Mouse (Mus musculus): Measurements from ENCODE around the gene Mnx1. TPM values are rescaled to one million over a fixed set of nuclear protein-coding genes. Genes with fewer than 3 reads are reported as not detected.
"Not testable (repeated sequence)": the region's sequence is repeated elsewhere in the genome, so short reads cannot be mapped to it uniquely, and the experiment has no call there.

Mnx1 gene
- polyA plus RNA-seq, 1 experiment = 3.6 TPM

DNA sequence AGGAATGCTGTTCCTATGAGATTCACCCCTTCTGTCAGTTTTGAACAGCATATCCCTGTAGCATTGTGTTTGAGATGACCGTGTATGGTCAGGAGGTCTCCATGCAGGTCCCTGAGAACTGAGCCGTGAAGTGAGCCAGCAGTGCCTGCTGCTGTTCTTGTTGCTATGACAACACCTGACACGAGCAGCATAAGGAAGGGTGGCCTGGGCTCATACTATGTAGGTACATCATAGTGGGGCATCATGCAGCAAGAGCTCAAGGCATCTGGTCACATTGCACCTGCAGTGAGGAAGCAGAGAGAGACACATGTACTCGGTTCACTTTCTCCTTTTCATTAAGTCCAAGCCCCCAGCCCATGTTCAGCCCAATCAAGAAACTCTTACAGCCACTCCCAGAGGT is 25.9 kb downstream of the Mnx1 start:
- TF ChIP-seq POLR2A (IDR thresholded peaks at IDR 0.05; ENCODE audit: low read depth, low read length) (no peak), CTCF (IDR thresholded peaks at IDR 0.05; ENCODE audit: extremely low read depth, insufficient read length, insufficient replicate concordance, low read depth, low read length) (no peak)
- H3K4me3 ChIP-seq (ENCODE audit: low read depth, low read length) = no peak overlapping the region
- H3K27me3 ChIP-seq (ENCODE audit: control insufficient read depth, insufficient read depth, low read length) = no peaks in the 10 kb centered on the region
- peaks cover 36% of the 10 kb centered on the region for H3K36me3 ChIP-seq (ENCODE audit: control insufficient read depth, insufficient read depth, low read length)
- 77% methylated on average over 4 of the region's 4 CpGs for WGBS
- no peaks in the 10 kb centered on the region for H3K4me1 ChIP-seq (ENCODE audit: control insufficient read depth, insufficient read depth, insufficient read length, low read length)
- H3K27ac ChIP-seq (ENCODE audit: insufficient read depth, low read depth, low read length) = no peak overlapping the region

DNA sequence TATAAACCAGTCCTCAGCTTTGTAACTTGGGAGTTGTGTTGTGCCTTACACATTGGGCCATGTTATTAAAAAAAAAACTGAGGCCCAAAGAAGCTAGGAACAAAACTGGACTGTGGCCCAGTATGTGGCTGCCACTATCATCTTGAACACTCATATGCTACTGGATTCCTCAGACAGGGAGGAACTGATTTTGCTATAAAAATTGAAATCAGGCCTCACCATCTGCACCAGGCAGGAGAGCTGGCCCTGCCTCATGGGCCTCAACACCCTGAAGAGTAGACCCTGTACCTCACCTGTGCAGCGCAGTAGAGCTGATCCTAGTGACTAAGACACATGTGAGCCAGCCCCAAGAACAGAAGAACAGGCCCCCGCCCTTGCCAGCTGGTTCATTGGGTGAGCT is 33.0 kb downstream of the Mnx1 start:
- peaks cover 75% of the 10 kb centered on the region for H3K36me3 ChIP-seq (ENCODE audit: control insufficient read depth, insufficient read depth, low read length)
- no peaks in the 10 kb centered on the region for H3K27me3 ChIP-seq (ENCODE audit: control insufficient read depth, insufficient read depth, low read length)
- no peak overlapping the region for H3K4me3 ChIP-seq (ENCODE audit: low read depth, low read length)
- 94% methylated on average over 2 of the region's 2 CpGs for WGBS
- no peak for TF ChIP-seq CTCF (IDR thresholded peaks at IDR 0.05; ENCODE audit: extremely low read depth, insufficient read length, insufficient replicate concordance, low read depth, low read length)
- no peak for TF ChIP-seq POLR2A (IDR thresholded peaks at IDR 0.05; ENCODE audit: low read depth, low read length)
- H3K27ac ChIP-seq (ENCODE audit: insufficient read depth, low read depth, low read length) = no peak overlapping the region
- no peaks in the 10 kb centered on the region for H3K4me1 ChIP-seq (ENCODE audit: control insufficient read depth, insufficient read depth, insufficient read length, low read length)

GRCm38 (mm10) chr5:29436728-29437127 is 41.5 kb downstream of the Mnx1 start:
- 71% methylated on average over 6 of the region's 6 CpGs for WGBS
- not testable (repeated sequence) for H3K4me1 ChIP-seq (ENCODE audit: control insufficient read depth, insufficient read depth, insufficient read length, low read length); H3K27ac ChIP-seq (ENCODE audit: insufficient read depth, low read depth, low read length); H3K4me3 ChIP-seq (ENCODE audit: low read depth, low read length); H3K27me3 ChIP-seq (ENCODE audit: control insufficient read depth, insufficient read depth, low read length)
- peaks cover 34% of the 10 kb centered on the region for H3K36me3 ChIP-seq (ENCODE audit: control insufficient read depth, insufficient read depth, low read length)

- Histone ChIP-seq H3K27ac (ENCODE audit: insufficient read depth, low read depth, low read length) (no peak overlapping the region), H3K4me3 (ENCODE audit: low read depth, low read length) (peak overlapping the region; percentile 95), H3K27me3 (ENCODE audit: control insufficient read depth, insufficient read depth, low read length) (no peaks in the 10 kb centered on the region), H3K4me1 (ENCODE audit: control insufficient read depth, insufficient read depth, insufficient read length, low read length) (peaks cover 7% of the 10 kb centered on the region; the same call in 1 of the 2 replicates), H3K36me3 (ENCODE audit: control insufficient read depth, insufficient read depth, low read length) (peaks cover 22% of the 10 kb centered on the region)
- TF ChIP-seq POLR2A (IDR thresholded peaks at IDR 0.05; ENCODE audit: low read depth, low read length) (no peak), CTCF (IDR thresholded peaks at IDR 0.05; ENCODE audit: extremely low read depth, insufficient read length, insufficient replicate concordance, low read depth, low read length) (no peak)
- WGBS = 20% methylated on average over 8 of the region's 8 CpGs
Observed at GRCm38 (mm10) chr5:29435491-29435890, 42.8 kb downstream of the Mnx1 start.

DNA sequence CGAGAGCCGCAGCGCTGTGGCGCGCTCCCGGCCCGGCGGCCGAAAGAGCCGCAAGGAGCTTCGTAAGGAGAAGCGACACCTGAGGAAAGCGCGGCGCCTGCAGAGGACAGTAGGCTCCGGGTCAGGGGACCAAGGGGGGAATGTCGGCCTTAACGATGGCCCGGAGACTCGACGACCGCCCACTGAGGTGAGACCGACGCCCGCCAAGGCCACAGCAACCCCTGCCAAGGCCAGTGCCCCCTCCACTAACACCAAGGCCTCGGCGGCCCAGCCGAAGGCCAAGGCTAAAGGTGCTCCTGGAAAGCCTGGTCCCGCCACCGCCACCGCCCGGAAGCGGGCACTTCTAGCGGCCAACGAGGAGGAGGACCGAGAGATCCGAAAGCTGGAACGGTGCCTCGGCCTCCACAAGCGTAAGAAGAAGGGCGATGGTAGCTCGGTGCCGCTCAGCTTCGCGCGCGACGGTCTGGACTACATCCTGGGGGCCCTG is 43.4 kb downstream of the Mnx1 start:
- Histone ChIP-seq H3K36me3 (ENCODE audit: control insufficient read depth, insufficient read depth, low read length) (peaks cover 18% of the 10 kb centered on the region), H3K4me1 (ENCODE audit: control insufficient read depth, insufficient read depth, insufficient read length, low read length) (peaks cover 7% of the 10 kb centered on the region; the same call in 1 of the 2 replicates), H3K27me3 (ENCODE audit: control insufficient read depth, insufficient read depth, low read length) (no peaks in the 10 kb centered on the region), H3K27ac (ENCODE audit: insufficient read depth, low read depth, low read length) (peak overlapping the region; percentile 68), H3K4me3 (ENCODE audit: low read depth, low read length) (peak overlapping the region; percentile 95)
- TF ChIP-seq CTCF (IDR thresholded peaks at IDR 0.05; ENCODE audit: extremely low read depth, insufficient read length, insufficient replicate concordance, low read depth, low read length) = no peak
- TF ChIP-seq POLR2A (IDR thresholded peaks at IDR 0.05; ENCODE audit: low read depth, low read length) = no peak
- under 1% methylated on average over 48 of the region's 48 CpGs for WGBS

GRCm38 (mm10) chr5:29434228-29434871 is 43.9 kb downstream of the Mnx1 start, which contains the start of gene Nom1:
Gene Nom1, plus strand, starts transcription at chr5:29434664.
- 3% methylated on average over 29 of the region's 29 CpGs for WGBS
- Histone ChIP-seq H3K36me3 (ENCODE audit: control insufficient read depth, insufficient read depth, low read length) (peaks cover 14% of the 10 kb centered on the region), H3K27me3 (ENCODE audit: control insufficient read depth, insufficient read depth, low read length) (no peaks in the 10 kb centered on the region), H3K4me3 (ENCODE audit: low read depth, low read length) (peak within 1 kb of the TSS; percentile 95), H3K4me1 (ENCODE audit: control insufficient read depth, insufficient read depth, insufficient read length, low read length) (peaks cover 7% of the 10 kb centered on the region; the same call in 1 of the 2 replicates), H3K27ac (ENCODE audit: insufficient read depth, low read depth, low read length) (peak within 1 kb of the TSS; percentile 68)
- TF ChIP-seq CTCF (IDR thresholded peaks at IDR 0.05; ENCODE audit: extremely low read depth, insufficient read length, insufficient replicate concordance, low read depth, low read length) (no peak), POLR2A (IDR thresholded peaks at IDR 0.05; ENCODE audit: low read depth, low read length) (peak; percentile 59; the same call in 1 of the 2 replicates)

GRCm38 (mm10) chr5:29423330-29423729 is 54.9 kb downstream of the Mnx1 start:
- H3K36me3 ChIP-seq (ENCODE audit: control insufficient read depth, insufficient read depth, low read length); H3K4me3 ChIP-seq (ENCODE audit: low read depth, low read length); H3K27ac ChIP-seq (ENCODE audit: insufficient read depth, low read depth, low read length); H3K27me3 ChIP-seq (ENCODE audit: control insufficient read depth, insufficient read depth, low read length); H3K4me1 ChIP-seq (ENCODE audit: control insufficient read depth, insufficient read depth, insufficient read length, low read length): not testable (repeated sequence)
- WGBS = 36% methylated on average over 3 of the region's 3 CpGs

Other genes with a start within 250 kb of the Mnx1 start
- 0.79 and 1.5 TPM in 2 replicates for gene Lmbr1, start 100.1 kb downstream of the Mnx1 start, polyA plus RNA-seq (2012; rRNA removed)
- 1.7 and 2.7 TPM in 2 replicates for gene Nom1, start 43.8 kb downstream of the Mnx1 start, polyA plus RNA-seq (2012; rRNA removed)
- gene Ube3c, start 90.8 kb upstream of the Mnx1 start, polyA plus RNA-seq (2012; rRNA removed) = 3.0 and 6.3 TPM in 2 replicates

Data from small intestine, adult 2 months (tissue).